Mouse (Mus musculus): Measurements from ENCODE around the gene Tmod1.

DNA sequence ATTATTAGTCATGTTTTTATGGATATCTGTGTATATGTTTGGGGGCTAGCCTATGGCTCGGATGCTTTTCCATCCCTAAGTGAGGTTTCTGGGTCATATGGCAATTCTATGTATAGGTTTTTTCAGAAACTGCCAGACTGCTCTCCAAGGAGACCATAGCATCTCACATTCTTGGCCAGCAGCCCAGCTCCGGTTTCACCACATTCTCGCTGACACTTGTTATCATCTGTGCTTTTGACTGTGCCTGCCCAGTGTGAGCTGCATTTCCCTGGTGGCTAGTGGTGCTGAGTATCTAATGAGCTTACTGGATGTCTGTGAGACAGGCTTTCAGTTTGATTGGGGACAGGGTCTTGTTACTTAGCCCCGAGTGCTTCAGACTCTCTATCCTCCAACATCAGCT, 35.0 kb downstream of the Tmod1 start:
- TF ChIP-seq POLR2A (IDR thresholded peaks at IDR 0.05; ENCODE audit: low read depth, low read length): no peak
- TF ChIP-seq CTCF (IDR thresholded peaks at IDR 0.05; ENCODE audit: extremely low read depth, insufficient read depth, insufficient read length, insufficient replicate concordance): no peak

Measured in spleen, adult 2 months (tissue).